Mouse (Mus musculus) heart, embryonic 11.5 days (tissue): ENCODE results near the gene Osbpl9. TPM values are rescaled to one million over a fixed set of nuclear protein-coding genes. Genes with fewer than 3 reads are reported as not detected.

Experiments used
- ATAC-seq: fragments of 200-750 bp; cut with Nextera tagmentation; replicated peaks from 2 replicates; pipeline ENCODE4 v1.8.0; 2017; ENCODE audit warnings: moderate library complexity; ENCODE audit not compliant: insufficient number of reproducible peaks, low FRiP score, low TSS enrichment
- H3K27ac ChIP-seq: fragments of 300-500 bp; sonication (generic); 2 replicates; pipeline ENCODE4 v1.5.1; 2014; ENCODE audit warnings: mild to moderate bottlenecking, low read depth, low read length
- H3K27me3 ChIP-seq: fragments of 300-500 bp; sonication (generic); 2 replicates; pipeline ENCODE4 v1.6.1; 2014; ENCODE audit warnings: mild to moderate bottlenecking, low read length, mixed read lengths; ENCODE audit not compliant: control insufficient read depth, insufficient read depth
- H3K36me3 ChIP-seq: fragments of 300-500 bp; sonication (generic); 2 replicates; pipeline ENCODE4 v1.6.1; 2014; ENCODE audit warnings: mild to moderate bottlenecking, low read length, moderate library complexity, mixed read lengths; ENCODE audit not compliant: control insufficient read depth, insufficient read depth
- H3K4me1 ChIP-seq: fragments of 300-500 bp; sonication (generic); 2 replicates; pipeline ENCODE4 v1.6.1; 2014; ENCODE audit warnings: low read length; ENCODE audit not compliant: control insufficient read depth, insufficient read depth
- H3K4me2 ChIP-seq: fragments of 300-500 bp; sonication (generic); 2 replicates; pipeline ENCODE4 v1.6.1; 2014; ENCODE audit warnings: mild to moderate bottlenecking, moderate library complexity
- H3K4me3 ChIP-seq: fragments of 300-500 bp; sonication (generic); 2 replicates; pipeline ENCODE4 v1.5.1; 2014; ENCODE audit warnings: low read depth, low read length
- H3K9ac ChIP-seq: fragments of 300-500 bp; sonication (generic); 2 replicates; pipeline ENCODE4 v1.6.1; 2014; ENCODE audit warnings: mild to moderate bottlenecking, low read depth, low read length, moderate library complexity
- H3K9me3 ChIP-seq: fragments of 300-500 bp; sonication (generic); replicated peaks from 2 replicates; pipeline ENCODE4 v1.6.1; 2016; ENCODE audit warnings: low read length; ENCODE audit not compliant: control insufficient read depth
- WGBS: fragments of 180-500 bp; shearing (Covaris S2); extraction: QIAGEN DNeasy Blood & Tissue Kit; methylation state at CpG from one replicate; pipeline ENCODE4 v1.1.7; 2014; ENCODE audit not compliant: insufficient replicate concordance; 5-methylcytosine and 5-hydroxymethylcytosine counted together
- polyA plus RNA-seq: library from polyadenylated mRNA; unstranded; fragments of >200 nt; fragmentation: Nextera tagmentation; extraction: Ambion mirVana; gene quantifications from 2 replicates; pipeline ENCODE4 v1.2.1, GENCODE M21; 2014

Osbpl9 gene
- polyA plus RNA-seq, 1 experiment from 2014 or later: 46.2 TPM

DNA sequence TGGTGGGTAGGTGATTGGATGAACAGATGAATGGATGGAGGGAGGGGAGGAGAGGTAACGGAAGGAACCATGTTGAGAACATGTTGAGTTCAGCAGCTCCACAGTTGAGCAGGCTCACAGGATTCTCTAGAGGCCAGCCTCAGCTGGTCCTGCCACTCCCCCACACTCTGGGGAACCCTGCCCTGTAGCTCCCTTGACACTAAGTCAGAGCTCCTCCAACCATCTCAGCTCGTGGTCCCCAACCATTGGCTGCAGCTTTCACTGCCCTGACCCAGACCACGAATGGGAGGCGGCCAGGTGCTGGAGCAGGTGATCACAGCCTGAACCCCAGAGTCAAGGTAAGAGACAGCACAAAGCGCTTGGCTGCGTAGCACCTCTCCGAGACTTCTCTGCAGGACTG is 15.9 kb upstream of the Osbpl9 start:
- Histone ChIP-seq H3K9me3 (no peaks in the 10 kb centered on the region), H3K36me3 (no peaks in the 10 kb centered on the region), H3K27ac (no peak overlapping the region), H3K4me2 (no peak overlapping the region), H3K4me1 (no peaks in the 10 kb centered on the region), H3K9ac (no peak overlapping the region), H3K27me3 (no peaks in the 10 kb centered on the region), H3K4me3 (no peak overlapping the region)
- no peak for ATAC-seq
- WGBS: 71% methylated on average over 7 of the region's 7 CpGs

DNA sequence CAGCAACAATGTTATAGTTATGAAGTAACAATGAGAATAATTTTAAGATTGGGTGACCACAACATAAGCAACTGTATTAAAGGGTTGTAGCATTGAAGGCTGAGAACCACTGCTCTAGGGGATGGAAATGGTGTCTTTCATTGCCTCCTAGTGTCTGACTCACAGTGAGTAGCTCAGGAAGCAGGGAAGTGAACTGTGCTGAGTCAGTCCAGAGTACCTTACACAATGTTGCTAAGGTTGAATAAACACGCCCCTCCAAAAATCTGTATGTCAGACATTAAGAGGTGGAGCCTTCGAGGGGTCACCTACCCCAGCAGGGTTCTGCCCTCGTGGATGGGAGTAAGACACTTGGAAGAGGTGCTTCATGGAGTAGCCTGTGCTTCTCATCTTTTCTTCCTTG is 11.9 kb upstream of the Osbpl9 start:
- 70% methylated on average over 3 of the region's 3 CpGs for WGBS
- no peak for ATAC-seq
- Histone ChIP-seq H3K9ac (no peak overlapping the region), H3K9me3 (no peaks in the 10 kb centered on the region), H3K4me3 (no peak overlapping the region), H3K4me1 (no peaks in the 10 kb centered on the region), H3K27ac (no peak overlapping the region), H3K36me3 (no peaks in the 10 kb centered on the region), H3K27me3 (no peaks in the 10 kb centered on the region), H3K4me2 (no peak overlapping the region)

DNA sequence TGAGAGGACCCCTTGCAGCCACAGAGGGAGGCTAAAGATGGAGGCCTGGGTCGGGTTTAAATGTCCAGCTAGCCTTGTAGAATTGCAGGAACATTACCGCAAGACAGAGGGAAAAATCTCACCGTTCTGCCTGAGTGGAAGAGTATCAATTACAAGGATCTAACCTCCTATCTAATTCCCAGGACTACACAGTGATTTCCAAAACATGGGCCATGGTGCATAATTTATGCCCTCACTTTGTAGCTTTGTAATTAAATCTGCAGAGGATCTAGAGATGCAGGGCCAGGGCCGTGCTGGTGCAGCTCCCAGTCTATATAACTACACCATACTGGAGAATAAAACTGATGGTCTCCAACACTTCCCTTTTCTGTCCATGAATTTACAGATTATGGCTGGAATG is 8.8 kb upstream of the Osbpl9 start:
- WGBS: 78% methylated on average over 4 of the region's 4 CpGs
- no peaks in the 10 kb centered on the region for H3K36me3 ChIP-seq
- H3K27ac ChIP-seq: no peak overlapping the region
- H3K4me3 ChIP-seq: no peak overlapping the region
- H3K9ac ChIP-seq: no peak overlapping the region
- no peaks in the 10 kb centered on the region for H3K27me3 ChIP-seq
- H3K9me3 ChIP-seq: no peaks in the 10 kb centered on the region
- H3K4me2 ChIP-seq: no peak overlapping the region
- no peak for ATAC-seq
- no peaks in the 10 kb centered on the region for H3K4me1 ChIP-seq

DNA sequence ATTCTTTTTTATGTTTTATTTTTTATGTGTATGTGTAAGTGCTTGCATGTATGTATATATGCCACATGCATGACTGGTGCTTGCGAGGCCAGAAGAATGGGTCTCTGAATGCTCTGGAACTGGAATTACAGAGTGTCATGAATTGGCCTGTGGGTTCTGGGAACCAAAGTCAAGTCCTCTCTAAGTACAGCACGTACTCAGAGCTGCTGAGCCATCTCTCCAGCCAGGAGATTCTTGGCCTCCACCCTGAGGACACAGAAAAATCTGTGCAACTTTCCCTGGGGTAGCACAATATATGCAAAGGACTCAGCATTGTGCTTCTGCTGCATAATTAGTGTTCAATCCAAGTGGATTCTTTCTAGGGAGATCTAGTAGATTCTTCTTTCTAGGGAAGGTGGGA is 8.2 kb upstream of the Osbpl9 start:
- no peak for ATAC-seq
- Histone ChIP-seq H3K9me3 (no peaks in the 10 kb centered on the region), H3K27ac (no peak overlapping the region), H3K4me2 (no peak overlapping the region), H3K4me3 (no peak overlapping the region), H3K27me3 (no peaks in the 10 kb centered on the region), H3K9ac (no peak overlapping the region), H3K4me1 (no peaks in the 10 kb centered on the region), H3K36me3 (no peaks in the 10 kb centered on the region)
- 89% methylated on average over 2 of the region's 2 CpGs for WGBS

DNA sequence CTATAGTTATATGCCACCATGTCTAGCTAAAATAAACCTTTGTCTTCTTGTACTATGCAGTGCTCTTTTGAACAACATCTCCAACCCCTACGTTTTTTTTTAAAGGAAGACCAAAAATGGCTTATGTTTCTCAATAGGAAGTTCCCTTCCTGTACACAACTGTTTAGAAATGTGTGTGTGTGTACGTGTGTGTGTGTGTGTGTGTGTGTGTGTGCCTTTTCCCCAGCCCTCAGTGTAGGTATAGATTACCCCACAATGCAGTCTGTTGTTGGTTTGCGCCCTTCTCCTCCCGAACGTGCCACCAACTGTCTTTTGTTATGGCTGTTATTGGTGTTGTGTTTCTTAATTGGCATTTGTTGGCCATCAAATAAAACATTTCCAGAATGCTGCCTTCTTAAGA is 5.5 kb upstream of the Osbpl9 start:
- H3K27ac ChIP-seq: no peak overlapping the region
- no peak overlapping the region for H3K9ac ChIP-seq
- no peaks in the 10 kb centered on the region for H3K4me1 ChIP-seq
- H3K27me3 ChIP-seq: no peaks in the 10 kb centered on the region
- H3K9me3 ChIP-seq: no peaks in the 10 kb centered on the region
- no peak overlapping the region for H3K4me2 ChIP-seq
- no peak overlapping the region for H3K4me3 ChIP-seq
- ATAC-seq: no peak
- H3K36me3 ChIP-seq: no peaks in the 10 kb centered on the region
- WGBS: 76% methylated on average over 5 of the region's 5 CpGs

DNA sequence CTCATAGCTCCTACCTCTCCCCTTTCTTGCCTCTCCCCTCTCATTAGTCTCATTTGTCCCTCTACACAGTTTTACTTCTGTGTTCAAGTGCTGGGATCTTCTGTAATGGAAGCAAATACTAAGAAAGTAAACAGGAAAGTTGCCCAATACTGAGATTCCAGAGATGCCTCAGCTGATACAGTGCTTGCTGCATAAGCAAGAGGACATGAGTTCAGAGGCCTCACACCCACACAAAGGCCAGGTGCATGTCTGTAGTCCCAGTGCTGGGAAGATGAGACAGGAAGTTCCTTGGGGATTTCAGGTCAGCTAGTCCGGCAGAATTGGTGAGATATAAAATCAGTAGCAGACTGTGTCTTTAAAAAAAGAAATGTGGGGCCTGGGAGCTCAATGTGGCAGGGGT is 2.3 kb upstream of the Osbpl9 start:
- Histone ChIP-seq H3K9me3 (no peaks in the 10 kb centered on the region), H3K4me2 (no peak overlapping the region), H3K36me3 (no peaks in the 10 kb centered on the region), H3K9ac (no peak overlapping the region), H3K27ac (no peak overlapping the region), H3K4me1 (0 out of 2 replicates have a peak, but pooled peaks cover 3% of the 10 kb centered on the region), H3K4me3 (no peak overlapping the region), H3K27me3 (no peaks in the 10 kb centered on the region)
- no peak for ATAC-seq
- WGBS: 58% methylated on average over 1 of the region's 1 CpGs

DNA sequence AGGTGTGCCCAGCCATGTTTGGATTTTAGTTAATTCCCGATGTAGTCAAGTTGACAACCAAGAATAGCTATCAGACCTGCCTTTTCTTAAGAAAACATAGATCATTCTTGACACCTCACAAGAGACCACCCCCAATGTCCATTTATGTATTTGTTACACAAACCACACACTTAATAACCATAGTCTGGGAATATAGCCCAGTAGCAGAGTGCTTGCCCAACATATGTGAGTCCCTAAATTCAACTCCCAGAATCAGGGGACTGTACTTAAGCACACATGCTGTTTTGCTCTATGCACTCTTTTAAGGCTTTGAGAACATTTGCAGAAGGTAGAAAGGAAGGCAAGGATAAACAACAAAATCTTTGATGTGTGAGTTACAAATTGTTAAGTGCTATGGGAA is 1.9 kb upstream of the Osbpl9 start:
- Histone ChIP-seq H3K4me1 (0 out of 2 replicates have a peak, but pooled peaks cover 3% of the 10 kb centered on the region), H3K9me3 (no peaks in the 10 kb centered on the region), H3K27me3 (no peaks in the 10 kb centered on the region), H3K9ac (no peak overlapping the region), H3K4me2 (no peak overlapping the region), H3K27ac (no peak overlapping the region), H3K4me3 (no peak overlapping the region), H3K36me3 (no peaks in the 10 kb centered on the region)
- 88% methylated on average over 1 of the region's 1 CpGs for WGBS
- ATAC-seq: no peak

DNA sequence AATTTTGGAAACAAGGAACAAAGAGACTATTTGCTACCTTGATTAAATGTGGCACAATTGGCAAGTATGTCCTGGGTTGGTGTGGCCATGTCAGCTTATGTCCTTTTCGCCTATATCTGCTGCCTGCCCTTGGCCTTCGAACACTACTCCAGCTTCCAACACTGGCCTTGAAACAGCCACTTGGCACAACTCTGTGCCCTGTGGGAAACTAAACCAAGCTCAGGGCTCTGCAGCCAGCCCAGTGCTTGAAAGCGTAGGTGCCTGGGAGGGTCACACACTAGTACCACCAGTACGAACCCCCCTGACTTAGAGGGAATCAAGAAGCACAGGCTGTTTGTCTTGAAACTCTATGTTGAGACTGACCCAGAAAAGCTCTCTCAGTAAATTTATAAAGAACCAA is 3.0 kb downstream of the Osbpl9 start:
- Histone ChIP-seq H3K9me3 (no peaks in the 10 kb centered on the region), H3K27me3 (no peaks in the 10 kb centered on the region), H3K9ac (no peak overlapping the region), H3K4me2 (no peak overlapping the region), H3K4me1 (peaks cover 6% of the 10 kb centered on the region; the same call in 1 of the 2 replicates), H3K36me3 (no peaks in the 10 kb centered on the region), H3K4me3 (no peak overlapping the region), H3K27ac (no peak overlapping the region)
- ATAC-seq: no peak
- WGBS: 90% methylated on average over 4 of the region's 4 CpGs

DNA sequence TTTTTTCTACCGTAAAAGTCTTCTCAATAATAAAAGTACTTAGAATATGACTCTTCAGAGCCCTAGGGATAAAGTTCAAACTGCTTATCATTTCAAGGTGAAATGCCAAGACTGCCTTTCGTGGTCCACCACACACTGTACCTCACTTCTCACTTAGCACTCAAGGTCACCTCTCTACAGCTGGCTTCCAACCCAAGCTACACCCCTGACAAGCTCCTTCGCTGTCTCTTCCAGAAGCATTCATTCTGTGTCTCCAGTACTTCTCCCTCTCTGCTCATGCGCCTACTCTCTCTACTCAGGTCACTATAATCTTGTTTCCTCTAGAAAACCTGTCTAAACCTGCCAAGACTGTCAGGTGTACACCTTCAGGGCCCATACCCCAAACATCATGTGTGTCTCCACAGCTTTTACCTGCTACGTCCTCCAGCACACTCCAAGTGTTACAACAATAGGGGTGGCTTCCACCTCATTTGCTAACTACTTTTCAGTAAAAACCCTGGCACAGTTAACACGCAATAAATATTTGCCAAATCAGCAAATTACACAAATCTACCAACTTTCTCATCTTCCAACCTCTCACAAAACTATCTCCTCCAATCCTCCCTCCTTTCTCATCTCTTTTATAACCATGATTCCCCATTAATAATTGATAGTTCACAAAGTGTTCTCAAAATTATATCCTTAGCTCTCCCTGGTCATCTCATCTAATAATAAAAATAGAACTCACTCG is 6.0 kb downstream of the Osbpl9 start:
- H3K4me1 ChIP-seq: peaks cover 10% of the 10 kb centered on the region
- 72% methylated on average over 7 of the region's 7 CpGs for WGBS
- H3K27me3 ChIP-seq: no peaks in the 10 kb centered on the region
- no peak for ATAC-seq
- H3K4me3 ChIP-seq: no peak overlapping the region
- no peak overlapping the region for H3K27ac ChIP-seq
- H3K9ac ChIP-seq: no peak overlapping the region
- no peaks in the 10 kb centered on the region for H3K36me3 ChIP-seq
- H3K9me3 ChIP-seq: no peaks in the 10 kb centered on the region
- H3K4me2 ChIP-seq: no peak overlapping the region
